Mouse (Mus musculus) ES-E14 (cell line): ENCODE measurements around the gene Map3k5. TPM values are rescaled to one million over a fixed set of nuclear protein-coding genes. Genes with fewer than 3 reads are reported as not detected.

Experiments
- DNase-seq: peaks from one replicate; pipeline ENCODE4 v3.0.0-alpha.2; 2013; ENCODE audit warnings: low read depth, low spot score
- H3K27ac ChIP-seq: 2 replicates; pipeline ENCODE4 v1.5.1; 2012; ENCODE audit warnings: low read depth, mild to moderate bottlenecking, low read length, moderate library complexity, mixed read lengths; ENCODE audit not compliant: poor library complexity, insufficient read depth, severe bottlenecking
- H3K36me3 ChIP-seq: 2 replicates; pipeline ENCODE4 v1.6.1; 2012; ENCODE audit warnings: mild to moderate bottlenecking, low read length, moderate library complexity, mixed read lengths; ENCODE audit not compliant: control insufficient read depth, poor library complexity, insufficient read depth, severe bottlenecking
- H3K4me1 ChIP-seq, 2 experiments: fragments of 150-350 bp in 1 of 2; sonication (generic) in 1 of 2; 2 replicates each; pipeline ENCODE4 v1.6.1; 2012; ENCODE audit warnings: low read length in 2 of 2, mild to moderate bottlenecking in 1 of 2, mixed read lengths in 1 of 2; ENCODE audit not compliant: control insufficient read depth in 2 of 2, insufficient read depth in 2 of 2, poor library complexity in 1 of 2
- H3K4me3 ChIP-seq, 2 experiments: fragments of 150-350 bp in 1 of 2; sonication (generic) in 1 of 2; 2 replicates each; pipeline ENCODE4 v1.5.1; 2012; ENCODE audit warnings: low read length in 2 of 2, low read depth in 1 of 2, mild to moderate bottlenecking in 1 of 2, mixed read lengths in 1 of 2; ENCODE audit not compliant: insufficient read depth in 1 of 2, poor library complexity in 1 of 2, severe bottlenecking in 1 of 2
- H3K9ac ChIP-seq: 2 replicates; pipeline ENCODE4 v1.6.1; 2012; ENCODE audit warnings: low read depth, mild to moderate bottlenecking, low read length, mixed read lengths; ENCODE audit not compliant: poor library complexity, insufficient read depth, severe bottlenecking
- H3K9me3 ChIP-seq: fragments of 150-350 bp; sonication (generic); 2 replicates; pipeline ENCODE4 v1.6.1; 2012; ENCODE audit warnings: low read depth, mild to moderate bottlenecking, low read length; ENCODE audit not compliant: control insufficient read depth, insufficient read depth
- CHD2 ChIP-seq: IDR thresholded peaks from 2 replicates; pipeline ENCODE4 v1.6.1; 2014; ENCODE audit warnings: mild to moderate bottlenecking, low read depth, low read length, inconsistent platforms
- HCFC1 ChIP-seq: IDR thresholded peaks from 2 replicates; pipeline ENCODE4 v1.6.1; 2012; ENCODE audit warnings: low read length, inconsistent platforms, borderline replicate concordance; ENCODE audit not compliant: insufficient read depth
- MAFK ChIP-seq: IDR thresholded peaks from 2 replicates; pipeline ENCODE4 v1.6.1; 2014; ENCODE audit warnings: mild to moderate bottlenecking, low read depth, low read length, inconsistent platforms; ENCODE audit not compliant: insufficient read depth
- ZC3H11A ChIP-seq: IDR thresholded peaks from 2 replicates; pipeline ENCODE4 v1.6.1; 2012; ENCODE audit warnings: low read depth, mild to moderate bottlenecking, inconsistent platforms, low read length, borderline replicate concordance
- ZNF384 ChIP-seq: IDR thresholded peaks from 2 replicates; pipeline ENCODE4 v1.6.1; 2012; ENCODE audit warnings: low read depth, low read length, inconsistent platforms
- in situ Hi-C, 2 experiments: fragments of 600-800 bp; cut with MboI; formaldehyde crosslinking; loops; one replicate each; pipeline ENCODE4 v1.15.1; 2025; ENCODE audit warnings: low sequenced_read_pairs in 2 of 2, inconsistent platforms in 1 of 2; ENCODE audit not compliant: unreplicated experiment in 2 of 2
- total RNA-seq: library from RNA; depleted of rRNA; stranded (reverse); fragments of 300-350 nt; gene quantifications from 2 replicates; pipeline ENCODE4 v1.2.3, GENCODE M21; 2012

The Map3k5 gene
- total RNA-seq, 1 experiment: 4.7 TPM

GRCm38 (mm10) chr10:19893146-19893545 is 41.1 kb upstream of the Map3k5 start:
- no peaks in the 10 kb centered on the region for H3K9me3 ChIP-seq
- H3K4me1 ChIP-seq: peaks cover 3 to 5% of the 10 kb centered on the region in 2 experiments; a peak in 3 of 4 replicates
- in situ Hi-C loops: no loop called here
- no peak overlapping the region for H3K4me3 ChIP-seq
- H3K36me3 ChIP-seq: peaks cover 6% of the 10 kb centered on the region
- H3K27ac ChIP-seq: no peak overlapping the region
- TF ChIP-seq CHD2 (no peak), ZC3H11A (no peak), HCFC1 (no peak), MAFK (no peak), ZNF384 (no peak)
- H3K9ac ChIP-seq: no peak overlapping the region
- no peak for DNase-seq

- peaks cover 9% of the 10 kb centered on the region for H3K36me3 ChIP-seq
- in situ Hi-C loops: no loop called here
- H3K9me3 ChIP-seq: no peaks in the 10 kb centered on the region
- H3K27ac ChIP-seq: no peak overlapping the region
- H3K4me1 ChIP-seq: peaks cover 3 to 5% of the 10 kb centered on the region in 2 experiments; a peak in 3 of 4 replicates
- DNase-seq: no peak
- H3K9ac ChIP-seq: no peak overlapping the region
- H3K4me3 ChIP-seq: no peak overlapping the region
- TF ChIP-seq MAFK: no peak
- TF ChIP-seq ZNF384: no peak
- TF ChIP-seq ZC3H11A: no peak
- no peak for TF ChIP-seq CHD2
- no peak for TF ChIP-seq HCFC1
Observed at GRCm38 (mm10) chr10:19893976-19894375, 40.3 kb upstream of the Map3k5 start.

DNA sequence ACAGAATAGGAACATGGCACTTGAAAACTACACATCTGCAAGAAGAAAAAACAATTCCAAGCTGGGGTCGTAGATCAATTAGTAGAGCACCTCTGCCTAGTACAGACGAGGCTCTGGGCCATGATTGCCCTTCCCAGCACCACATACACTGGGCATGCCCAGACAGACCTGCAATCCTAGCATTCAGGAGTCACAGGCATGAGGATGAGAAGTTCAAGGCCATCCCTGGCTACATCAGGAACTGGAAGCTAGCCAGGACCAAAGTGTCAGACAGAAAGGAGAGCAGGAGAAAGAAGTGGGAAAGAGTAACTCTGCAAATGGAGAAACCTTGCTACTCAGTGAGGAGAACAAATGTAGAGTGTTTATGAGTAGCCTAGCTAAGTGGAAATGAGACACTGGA is 34.1 kb upstream of the Map3k5 start:
- no peaks in the 10 kb centered on the region for H3K9me3 ChIP-seq
- no peak for DNase-seq
- no peaks in the 10 kb centered on the region for H3K4me1 ChIP-seq
- no peak overlapping the region for H3K27ac ChIP-seq
- no peak overlapping the region for H3K4me3 ChIP-seq
- H3K9ac ChIP-seq: no peak overlapping the region
- TF ChIP-seq CHD2 (no peak), ZC3H11A (no peak), HCFC1 (no peak), MAFK (no peak), ZNF384 (no peak)
- in situ Hi-C loops: loop anchor here in 1 of 2 experiments (25.0 kb wide), 1 partner anchor 188 kb away; the partner anchor contains the start of gene Il20ra
- H3K36me3 ChIP-seq: peaks cover 5% of the 10 kb centered on the region

GRCm38 (mm10) chr10:19901992-19902391 is 32.3 kb upstream of the Map3k5 start:
- Histone ChIP-seq H3K9me3 (no peaks in the 10 kb centered on the region), H3K36me3 (peaks cover 5% of the 10 kb centered on the region), H3K9ac (no peak overlapping the region), H3K27ac (no peak overlapping the region), H3K4me3 (no peak overlapping the region), H3K4me1 (no peaks in the 10 kb centered on the region)
- DNase-seq: no peak
- in situ Hi-C loops: loop anchor here in 1 of 2 experiments (25.0 kb wide), 1 partner anchor 190 kb away; the partner anchor contains the start of gene Il20ra
- TF ChIP-seq ZC3H11A (no peak), CHD2 (no peak), MAFK (no peak), ZNF384 (no peak), HCFC1 (no peak)
